Mouse (Mus musculus) c-Kit-positive CD71-positive TER-119-negative erythroid progenitor cells, embryonic 14.5 days (primary cell): ENCODE measurements around the gene Phldb1.
"Not testable (repeated sequence)": the region's sequence is repeated elsewhere in the genome, so short reads cannot be mapped to it uniquely, and the experiment has no call there.

ENCODE experiments used
- DNase-seq: peaks from one replicate; pipeline ENCODE4 v3.0.0-alpha.2; 2013; ENCODE audit warnings: low read depth

Gene Phldb1

DNA sequence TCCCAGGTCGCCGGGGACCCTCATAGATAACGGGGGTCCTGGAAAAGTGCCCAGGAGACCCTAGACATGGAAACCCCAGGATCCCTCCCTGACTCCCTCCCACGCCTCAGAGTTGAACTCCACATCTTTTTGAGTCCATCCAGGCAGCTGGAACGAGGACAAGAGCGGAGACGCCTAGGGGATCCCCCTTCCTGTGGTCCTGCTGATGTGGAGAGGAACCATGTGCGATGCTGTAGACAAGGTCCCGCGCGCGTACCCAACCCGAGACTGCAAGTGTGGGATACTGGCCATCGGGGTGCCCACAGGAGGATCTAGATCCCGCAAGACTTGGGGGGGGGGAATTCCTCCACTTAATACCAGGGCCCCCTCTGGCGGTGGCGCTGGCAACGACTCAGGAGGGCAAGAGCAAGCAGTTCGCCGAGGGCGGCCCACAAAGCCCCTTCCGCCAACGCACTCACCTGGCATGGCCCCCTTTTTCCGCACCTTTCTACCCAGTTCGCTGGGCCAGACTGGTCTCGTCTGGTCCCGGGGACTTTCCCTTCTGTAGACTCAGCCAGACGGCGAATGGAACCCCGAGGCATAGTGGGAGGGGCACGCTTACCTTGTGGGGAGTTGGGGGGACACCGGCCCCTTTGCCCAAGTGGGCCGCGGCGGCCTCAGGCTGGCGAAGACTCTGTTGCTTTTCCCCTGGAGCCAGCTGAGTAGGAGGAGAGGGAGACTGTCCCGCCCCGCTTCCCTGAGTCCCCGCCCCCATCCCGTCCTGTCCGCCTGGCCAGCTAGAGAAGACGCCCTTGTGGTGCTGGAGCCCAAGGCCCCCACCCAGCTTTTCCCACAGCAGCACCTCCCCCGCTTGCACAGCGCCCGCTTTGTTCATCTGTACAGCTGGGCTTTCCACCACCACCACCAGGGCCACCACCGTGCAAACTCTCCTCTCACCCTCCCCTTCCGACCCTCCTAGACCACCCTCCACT lies at the start of gene Phldb1:
TSS of gene Phldb1 (minus strand) at position 675 of the 971 bp plus-strand sequence.
- DNase-seq, result no peak

DNA sequence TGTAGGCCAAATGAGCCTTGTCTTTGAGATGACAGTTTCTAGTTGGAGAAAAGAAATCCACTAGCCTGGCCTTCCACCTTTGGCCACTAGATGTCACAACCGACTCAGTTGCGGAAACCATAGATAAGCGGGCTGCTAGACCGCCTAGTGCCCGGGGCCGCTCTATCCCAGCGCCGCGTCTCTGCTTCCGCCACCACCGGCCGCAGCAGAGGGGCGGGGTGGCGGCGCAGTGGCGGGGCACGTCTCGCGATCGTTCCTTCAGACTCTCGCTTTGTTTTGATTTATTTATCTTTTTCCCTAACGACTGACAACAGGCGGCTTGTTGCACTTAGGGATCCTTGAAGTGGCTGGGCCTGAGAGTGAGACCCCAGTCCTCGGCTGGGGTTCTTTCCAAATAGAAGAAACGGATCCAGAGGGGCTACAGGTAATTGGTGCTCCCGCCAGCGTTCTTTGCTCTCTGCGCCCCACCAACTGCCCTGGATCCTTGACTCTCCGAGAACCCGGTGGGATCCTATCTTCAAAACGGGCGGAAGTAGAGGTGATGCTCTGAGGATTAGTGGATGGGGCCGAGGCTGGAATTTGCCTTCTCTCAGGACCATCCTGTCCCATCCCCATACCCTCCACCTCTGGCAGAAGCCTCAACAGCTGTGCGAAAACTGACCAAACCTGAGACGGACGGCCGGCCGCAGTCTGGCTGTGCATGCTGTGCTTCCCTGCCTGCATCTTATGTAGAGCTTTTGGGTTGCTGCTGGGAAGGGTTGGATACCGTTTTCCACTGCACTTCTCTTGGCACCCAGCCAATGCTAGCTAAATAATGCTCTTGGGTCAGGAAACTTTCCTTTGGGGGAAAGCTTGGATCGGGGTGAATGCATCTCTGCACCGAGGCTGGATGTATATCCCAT lies 38.0 kb upstream of the Phldb1 start:
- DNase-seq, result peak; percentile 97

DNA sequence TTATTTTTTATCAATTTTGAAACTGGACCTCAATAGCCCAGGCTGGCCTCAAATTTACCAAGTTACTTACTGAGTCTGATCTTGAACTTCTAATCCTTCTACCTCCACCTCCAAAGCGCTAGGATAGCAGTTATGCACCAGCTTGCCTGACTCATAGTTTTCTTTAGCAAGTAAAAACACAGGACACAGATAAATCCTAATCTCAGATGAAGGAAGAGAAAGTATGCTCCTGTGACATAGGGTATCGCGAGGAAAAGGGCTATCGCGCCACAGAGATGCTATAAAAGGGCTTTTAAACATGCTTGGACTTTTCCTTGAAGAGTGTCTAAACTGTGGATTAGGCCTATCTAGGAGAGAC lies 37.4 kb upstream of the Phldb1 start:
- no peak for DNase-seq

DNA sequence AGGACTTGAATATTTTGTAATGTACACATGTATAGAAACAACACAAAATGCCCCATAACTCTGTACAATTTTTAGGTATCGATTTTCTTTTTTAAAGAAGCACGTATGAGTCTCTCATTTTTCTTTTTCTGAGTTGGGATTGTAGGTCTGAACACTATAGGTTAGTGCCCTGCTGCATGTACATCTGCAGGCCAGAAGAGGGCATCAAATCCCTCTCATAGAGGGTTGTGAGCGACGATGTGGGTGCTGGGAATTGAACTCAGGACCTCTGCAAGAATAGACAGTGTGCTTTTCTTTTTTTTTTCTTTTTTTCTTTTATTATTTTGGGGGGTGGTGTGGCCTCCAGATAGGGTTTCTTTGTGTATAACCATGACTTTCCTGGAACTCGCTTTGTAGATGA lies 36.4 kb upstream of the Phldb1 start:
- DNase-seq, result no peak

DNA sequence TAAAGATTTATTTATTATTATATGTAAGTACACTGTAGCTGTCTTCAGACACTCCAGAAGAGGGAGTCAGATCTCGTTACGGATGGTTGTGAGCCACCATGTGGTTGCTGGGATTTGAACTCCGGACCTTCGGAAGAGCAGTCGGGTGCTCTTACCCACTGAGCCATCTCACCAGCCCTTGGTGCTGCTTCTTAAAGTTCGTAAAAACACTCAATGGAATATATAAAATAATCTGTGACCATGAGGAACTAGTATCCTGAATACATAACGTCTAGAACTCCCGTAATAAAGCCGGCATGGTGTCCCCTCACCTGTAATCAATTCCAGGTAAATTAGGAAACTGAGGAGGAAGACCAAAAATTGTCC lies 33.0 kb upstream of the Phldb1 start:
- not testable (repeated sequence) for DNase-seq

DNA sequence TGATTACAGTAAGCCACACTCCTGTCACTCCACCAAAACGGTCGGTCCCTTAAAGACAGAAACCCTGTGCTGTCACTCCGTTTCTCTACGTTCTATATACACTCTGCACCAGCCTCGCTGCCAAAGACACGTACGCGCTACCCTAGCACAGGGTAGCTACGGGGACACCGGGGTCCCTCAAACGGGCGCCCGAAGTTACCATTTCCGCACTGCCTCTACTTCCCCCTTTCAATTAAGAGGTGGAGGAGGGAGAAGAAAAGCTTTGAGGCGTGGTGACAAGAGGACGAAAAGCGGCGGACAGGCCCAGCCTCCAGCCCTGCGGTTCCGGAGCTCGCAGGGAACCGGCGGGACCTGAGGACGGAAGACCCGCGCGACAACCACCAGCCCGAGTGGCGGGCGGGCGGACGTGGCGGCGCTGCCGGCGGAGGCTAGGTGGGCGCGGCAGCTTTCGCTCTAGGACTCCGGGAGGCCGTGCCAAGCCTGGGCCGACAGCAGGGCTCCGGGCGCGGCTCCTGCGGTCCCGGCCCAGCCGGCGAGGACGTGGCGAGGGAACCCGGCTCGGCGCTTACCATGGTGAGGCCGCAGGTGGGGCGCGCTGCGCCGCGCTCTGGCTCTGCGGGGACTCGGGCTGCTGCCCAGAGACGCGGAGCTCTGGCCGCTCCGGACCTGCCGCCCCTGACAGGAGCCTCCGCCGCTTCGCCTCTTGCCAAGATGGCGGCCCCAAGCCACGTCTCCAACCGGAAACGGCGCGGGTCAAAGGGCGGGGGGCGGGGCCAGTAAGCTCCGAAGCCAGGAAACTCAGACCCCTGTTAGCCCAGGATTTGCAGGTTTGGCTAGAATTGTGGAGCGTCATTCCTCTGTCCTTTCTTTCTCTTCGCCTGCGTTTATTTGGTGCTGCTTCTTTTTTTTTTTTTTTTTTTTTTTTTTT lies 32.4 kb upstream of the Phldb1 start, which contains the start of the genes Arcn1 and Ift46:
TSS of gene Arcn1 (minus strand) at position 745 of the 928 bp plus-strand sequence.
TSS of gene Ift46 (plus strand) at position 808 of the 928 bp plus-strand sequence.
- DNase-seq, result peak; percentile 86

DNA sequence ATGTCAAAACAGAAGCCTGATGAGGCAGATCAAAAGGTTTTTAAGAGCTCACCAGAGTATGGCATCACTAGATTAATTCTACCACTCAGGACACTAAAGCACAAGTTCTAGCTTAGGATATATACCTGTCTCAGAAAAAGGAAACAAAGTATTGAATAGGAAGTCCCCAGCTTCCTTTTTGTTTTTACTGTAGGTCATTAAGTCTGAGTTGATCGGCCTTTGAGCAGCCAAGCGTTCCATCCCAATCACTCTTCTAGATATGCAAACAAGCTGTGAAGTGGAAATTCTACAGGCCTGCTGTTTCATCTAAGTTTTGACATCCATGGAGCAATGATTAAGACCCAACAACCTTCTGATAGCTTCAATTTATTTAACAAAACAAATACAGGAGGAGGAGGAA lies 25.9 kb upstream of the Phldb1 start:
- no peak for DNase-seq

DNA sequence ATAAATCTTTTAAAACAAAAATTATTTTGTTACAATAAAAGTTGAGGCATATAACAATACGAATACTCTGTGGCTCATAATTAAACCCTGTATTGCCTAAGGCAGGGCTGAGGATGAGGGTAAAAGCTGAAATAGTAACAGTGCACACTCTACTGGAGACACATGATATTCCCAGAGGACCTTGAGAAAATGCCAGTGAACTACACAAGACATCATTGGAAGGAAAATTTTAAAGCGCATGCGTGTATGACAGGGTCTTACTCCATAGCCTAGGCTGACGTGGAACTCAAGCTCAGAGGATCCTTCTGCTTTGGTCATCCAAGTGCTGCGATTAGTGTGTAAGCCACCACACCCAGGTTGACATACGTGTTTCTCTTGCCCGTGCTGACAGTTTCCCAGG lies 13.5 kb upstream of the Phldb1 start:
- DNase-seq, result no peak

DNA sequence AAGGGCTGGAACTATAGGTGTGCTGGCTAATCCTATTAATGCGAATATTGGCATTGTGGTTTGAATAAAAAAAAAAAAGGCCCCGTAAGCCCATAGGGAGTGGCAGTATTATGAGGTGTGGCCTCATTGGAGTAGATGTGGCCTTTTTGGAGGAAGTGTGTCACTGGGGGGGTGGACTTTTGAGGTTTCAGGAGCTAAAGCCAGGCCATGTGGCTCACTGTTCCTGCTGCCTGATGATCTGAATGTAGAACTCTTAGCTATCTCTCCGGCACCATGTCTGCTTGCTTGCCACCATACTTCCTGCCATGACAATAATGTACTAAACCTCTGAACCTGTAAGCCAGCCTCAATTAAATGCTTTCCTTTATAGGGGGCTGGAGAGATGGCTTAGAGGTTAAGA lies 12.3 kb upstream of the Phldb1 start:
- no peak for DNase-seq

DNA sequence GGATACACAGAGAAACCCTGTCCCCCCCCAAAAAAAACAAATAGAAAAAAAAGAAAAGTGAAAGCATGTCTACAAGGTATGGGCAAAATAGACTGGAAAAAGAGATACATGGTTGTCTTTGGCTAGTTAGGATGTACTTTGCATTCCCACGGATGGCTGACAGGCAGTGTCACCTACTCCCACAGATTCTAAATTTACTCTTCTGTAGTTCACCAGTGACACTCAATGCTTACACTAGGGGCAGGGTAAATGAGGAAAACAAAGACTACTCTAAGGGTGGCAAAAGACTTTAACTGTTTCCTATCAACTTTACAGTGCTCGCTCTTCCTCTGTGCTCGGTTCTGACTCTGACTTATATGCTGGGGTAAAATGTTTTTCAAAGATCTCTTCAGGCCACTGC lies 11.7 kb upstream of the Phldb1 start:
- no peak for DNase-seq

DNA sequence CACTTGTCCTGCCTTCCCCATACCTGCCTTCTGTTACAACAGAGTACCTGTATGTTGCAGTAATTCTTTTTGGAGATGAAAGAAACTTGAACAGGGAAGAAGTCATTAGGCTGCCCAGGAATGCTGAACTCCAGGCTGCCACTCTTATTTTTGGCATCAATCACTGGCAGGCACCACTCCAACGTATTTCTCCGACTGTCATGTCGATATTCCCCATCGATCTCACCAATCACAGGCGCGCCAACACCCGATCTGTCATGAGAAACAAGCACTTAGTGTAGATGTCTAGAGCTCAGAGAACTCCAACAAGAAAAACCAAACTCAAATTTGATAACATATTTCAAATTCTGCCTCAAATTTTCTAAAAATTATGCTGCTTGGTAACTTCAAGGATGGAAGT lies 10.4 kb upstream of the Phldb1 start:
- DNase-seq, result no peak

DNA sequence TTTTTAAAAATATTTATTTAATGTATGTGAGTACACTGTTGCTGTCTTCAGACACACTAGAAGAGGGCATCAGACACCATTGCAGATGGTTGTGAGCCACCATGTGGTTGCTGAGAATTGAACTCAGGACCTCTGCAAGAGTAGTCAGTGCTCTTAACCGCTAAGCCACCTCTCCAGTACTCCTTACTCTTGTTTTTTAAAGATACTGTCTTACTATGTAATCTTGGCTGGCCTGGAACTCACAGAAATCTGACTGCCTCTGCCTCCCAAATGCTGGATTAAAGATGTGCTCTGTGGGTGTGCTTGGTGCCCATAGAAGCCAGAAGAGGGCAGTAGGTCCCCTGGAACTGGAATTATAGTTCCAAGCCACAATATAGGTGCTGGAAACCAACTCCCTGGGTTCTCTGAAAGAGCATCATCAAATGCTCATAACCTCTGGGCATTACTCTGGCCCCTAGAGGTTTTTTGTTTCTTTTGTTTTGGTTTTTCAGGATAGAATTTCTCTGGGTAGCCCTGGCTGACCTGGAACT lies 5.7 kb upstream of the Phldb1 start:
- no peak for DNase-seq

DNA sequence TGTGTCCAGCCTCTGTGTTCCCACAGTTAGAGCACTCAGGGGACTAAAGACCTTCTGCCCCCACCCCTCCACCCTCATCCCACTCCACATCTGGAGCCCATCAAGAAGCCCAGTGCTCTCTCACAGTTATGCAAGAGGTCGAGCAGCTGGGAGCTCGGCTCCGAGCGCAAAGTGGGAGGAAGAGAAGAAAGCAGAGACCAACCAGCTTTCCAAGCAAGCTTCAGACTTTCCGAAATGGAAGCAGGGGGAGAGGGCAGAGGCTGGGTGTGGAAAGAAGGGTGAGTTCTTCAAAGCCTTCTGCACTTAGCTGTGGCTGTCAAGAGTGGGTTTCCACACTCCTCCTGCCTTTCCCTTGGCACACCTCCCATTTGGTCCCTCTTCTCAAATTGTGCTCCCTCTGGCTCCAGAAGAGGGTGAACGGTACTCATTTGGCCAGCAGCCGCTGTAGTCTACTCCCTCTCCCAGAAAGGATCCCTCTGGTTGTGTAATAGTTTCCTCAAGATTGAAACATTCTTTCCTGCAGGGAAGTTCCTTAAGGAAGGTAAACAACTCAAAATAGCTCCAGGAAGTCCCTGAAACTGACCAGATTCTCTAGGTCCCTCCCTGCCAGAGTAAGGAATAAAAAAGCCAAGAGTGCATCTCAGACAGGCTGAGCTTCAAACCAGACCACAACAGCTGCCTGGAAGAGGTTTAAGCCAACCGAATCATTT lies 2.4 kb upstream of the Phldb1 start:
- DNase-seq, result no peak

DNA sequence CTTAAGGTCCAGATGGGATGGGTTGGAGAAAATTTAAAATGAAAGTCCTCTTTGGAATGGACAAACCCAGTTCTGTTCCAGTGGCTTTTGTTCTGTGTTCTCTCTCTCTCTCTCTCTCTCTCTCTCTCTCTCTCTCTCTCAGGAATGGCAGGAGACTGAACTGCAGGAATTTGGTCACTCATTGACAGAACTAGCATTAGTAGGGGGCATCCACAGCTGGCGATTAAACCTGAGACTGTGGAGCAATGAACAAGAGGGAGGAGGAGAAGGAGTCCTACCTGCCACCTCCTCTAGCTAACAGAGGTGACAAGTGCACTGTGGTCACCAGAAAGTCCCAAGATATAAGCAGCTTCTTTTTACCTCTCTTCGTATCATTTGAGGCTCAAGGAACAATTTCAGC lies 1.3 kb upstream of the Phldb1 start:
- DNase-seq, result no peak

DNA sequence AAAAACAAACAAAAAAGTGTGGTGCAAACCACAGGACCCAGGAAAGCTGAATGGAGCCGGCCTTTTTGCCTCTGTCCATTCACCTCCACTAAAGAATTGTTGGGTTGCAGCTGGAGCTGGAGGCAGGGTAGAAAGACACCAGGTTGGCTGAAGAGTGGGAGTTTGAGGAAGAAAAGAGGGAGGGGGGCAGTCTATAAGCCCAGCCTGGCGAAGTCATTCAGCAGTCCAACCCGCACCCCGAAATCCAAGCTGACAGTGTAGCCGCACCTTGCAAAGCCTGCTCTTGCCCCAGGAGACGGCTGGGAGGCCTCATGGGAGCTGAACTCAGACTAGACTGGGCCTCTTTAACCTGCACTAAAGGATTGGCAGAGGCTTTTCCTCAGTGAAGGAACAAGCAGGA lies 888 bp upstream of the Phldb1 start:
- DNase-seq, result no peak

DNA sequence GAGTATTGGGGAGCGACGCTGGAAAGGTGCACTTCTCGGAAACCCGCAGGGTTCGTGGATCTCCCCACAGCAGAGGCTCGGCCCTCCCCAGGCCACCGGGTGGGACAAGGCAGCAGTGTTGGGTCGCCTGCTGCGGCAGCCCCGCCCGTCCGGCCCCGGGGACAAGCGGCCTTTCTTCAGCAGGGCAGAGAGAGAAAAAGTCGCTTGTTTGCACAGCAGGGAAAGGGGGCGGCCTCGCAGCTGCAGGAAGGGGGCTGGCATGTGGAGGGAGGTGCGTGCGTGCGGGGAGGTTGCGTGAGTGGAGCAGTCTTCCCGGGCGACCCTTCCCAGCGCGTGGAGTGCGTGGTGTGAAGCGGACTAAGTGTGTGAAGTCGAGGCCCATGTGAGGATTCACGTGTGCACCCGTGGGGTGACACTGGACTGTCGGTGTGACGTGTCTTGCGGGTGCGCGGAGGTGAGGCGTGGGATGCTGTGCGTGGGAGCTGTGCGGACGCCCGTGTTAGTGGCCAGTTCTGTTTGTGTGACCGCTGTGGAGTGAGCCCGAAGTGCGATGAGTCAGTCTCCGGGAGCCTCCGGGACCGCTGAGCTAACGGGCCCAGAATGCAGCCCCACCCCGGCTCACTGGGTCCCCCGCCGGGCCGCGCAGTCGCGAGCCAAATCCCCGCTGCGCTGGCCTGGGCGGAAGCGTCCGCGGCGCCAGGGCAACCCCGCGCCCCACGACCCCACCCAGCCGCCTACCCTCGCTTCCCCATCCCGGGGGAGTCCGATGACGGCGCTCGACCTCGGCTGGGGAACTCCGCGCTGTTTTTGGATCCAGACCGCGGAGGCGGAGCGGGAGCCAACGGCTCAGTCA lies 1.1 kb downstream of the Phldb1 start:
- no peak for DNase-seq

DNA sequence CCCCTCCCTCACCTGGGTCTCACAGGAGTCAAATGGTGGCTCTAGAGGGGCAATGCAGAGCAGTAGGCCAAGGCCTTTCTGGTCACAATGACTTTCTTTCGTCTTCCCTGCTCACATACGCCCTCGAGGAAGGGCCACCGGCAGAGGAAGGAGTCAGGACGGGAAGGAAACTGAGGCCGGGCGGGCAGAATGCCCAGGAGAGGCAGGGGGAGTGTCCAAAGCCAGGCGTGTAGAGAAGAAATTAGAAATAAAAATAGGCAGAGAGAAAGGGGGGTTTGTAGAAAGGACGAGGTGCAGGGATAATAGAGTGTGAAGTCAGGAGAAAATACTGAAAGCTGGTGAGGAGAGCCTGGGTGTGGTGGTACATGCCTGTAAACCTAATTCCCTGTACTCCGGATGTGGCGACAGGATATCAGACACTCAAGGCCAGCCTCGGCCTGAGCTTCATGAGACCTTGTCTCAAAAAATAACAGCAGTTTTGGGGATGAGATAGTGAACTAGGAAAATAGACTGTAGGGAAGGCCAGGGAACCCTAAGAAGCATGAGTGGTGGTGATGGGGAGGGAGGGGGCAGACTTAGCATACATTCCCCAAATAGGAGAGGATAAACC lies 2.0 kb downstream of the Phldb1 start:
- no peak for DNase-seq

DNA sequence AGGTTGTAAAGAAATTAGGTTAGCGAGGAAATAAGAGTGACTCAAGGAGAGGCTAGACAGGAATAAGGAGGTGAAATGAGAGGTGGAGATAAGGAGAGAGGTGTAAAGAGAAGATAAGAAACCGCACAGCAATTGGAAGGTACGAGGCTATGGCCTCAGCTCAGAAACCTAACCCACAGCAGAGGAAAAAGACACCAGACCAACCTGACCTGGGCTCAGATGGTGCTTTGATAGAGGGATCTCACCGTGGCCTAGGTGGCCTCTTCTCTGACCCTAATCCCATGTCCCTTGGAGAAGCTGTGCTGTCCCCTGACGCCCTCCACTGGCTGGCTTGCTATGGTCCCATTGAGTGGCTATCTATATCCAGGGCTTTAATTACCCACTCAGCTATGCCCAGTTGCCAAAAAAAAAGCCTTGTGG lies 2.9 kb downstream of the Phldb1 start:
- DNase-seq, result no peak

DNA sequence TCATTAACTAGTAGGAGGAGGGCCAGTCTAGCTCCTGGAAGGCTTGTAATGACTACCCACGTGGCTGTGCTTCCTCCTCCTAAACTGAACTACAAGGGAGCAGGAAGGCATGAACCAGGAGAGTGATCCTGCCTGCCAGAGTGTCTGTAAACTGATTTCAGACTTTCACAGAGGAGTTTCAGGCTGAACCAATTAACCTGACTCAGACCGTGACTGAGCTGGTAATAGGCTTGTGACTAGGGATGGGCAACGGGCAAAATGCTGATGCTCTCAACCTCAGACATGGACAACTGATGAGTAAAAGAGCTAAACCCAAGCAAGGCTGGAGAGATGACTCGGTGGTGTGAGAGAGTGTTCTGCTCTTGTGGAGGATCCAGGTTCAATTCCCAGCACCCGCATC lies 7.6 kb downstream of the Phldb1 start:
- no peak for DNase-seq
